Mouse (Mus musculus) megakaryocyte, embryonic 14.5 days (primary cell): ENCODE measurements around the gene Gm11361. TPM values are rescaled to one million over a fixed set of nuclear protein-coding genes. Genes with fewer than 3 reads are reported as not detected.

Source experiments
- H3K27me3 ChIP-seq: replicated peaks from 2 replicates; pipeline ENCODE3; 2012; ENCODE audit warnings: inconsistent platforms
- H3K36me3 ChIP-seq: replicated peaks from 2 replicates; pipeline ENCODE3; 2012; ENCODE audit warnings: low read length, inconsistent platforms, mixed read lengths
- H3K4me1 ChIP-seq: 2 replicates; pipeline ENCODE4 v1.6.1; 2012; ENCODE audit warnings: inconsistent platforms
- H3K4me3 ChIP-seq: replicated peaks from 2 replicates; pipeline ENCODE3; 2012; ENCODE audit warnings: moderate library complexity, mild to moderate bottlenecking, inconsistent platforms
- H3K9me3 ChIP-seq: 2 replicates; pipeline ENCODE4 v1.6.1; 2012; ENCODE audit warnings: inconsistent platforms
- FLI1 ChIP-seq: IDR thresholded peaks from 2 replicates; pipeline ENCODE4 v1.6.1; 2012; ENCODE audit warnings: low read length, inconsistent platforms, mixed read lengths
- GATA1 ChIP-seq: IDR thresholded peaks from 3 replicates; pipeline ENCODE4 v1.6.1; 2012; ENCODE audit warnings: mixed read lengths, low read length, inconsistent platforms, borderline replicate concordance
- polyA plus RNA-seq: library from polyadenylated mRNA; stranded (reverse); fragments of >175 nt; gene quantifications from 2 replicates; pipeline ENCODE4 v1.2.3, GENCODE M21; 2012; ENCODE audit warnings: low replicate concordance; ENCODE audit not compliant: insufficient read depth

The Gm11361 gene
- 77.0 and 373 TPM in 2 replicates for polyA plus RNA-seq

GRCm38 (mm10) chr13:28257228-28257627, at the start of gene Gm11361:
Gene Gm11361 (plus strand): TSS chr13:28257528.
- Histone ChIP-seq H3K9me3 (0 out of 2 replicates have a peak, but pooled peaks cover 2% of the 10 kb centered on the region), H3K27me3 (no peaks in the 10 kb centered on the region), H3K36me3 (no peaks in the 10 kb centered on the region), H3K4me1 (no peaks in the 10 kb centered on the region), H3K4me3 (no peak within 1 kb of the TSS)
- TF ChIP-seq GATA1 (no peak), FLI1 (no peak)

GRCm38 (mm10) chr13:28264399-28264798, 7.1 kb downstream of the Gm11361 start:
- Histone ChIP-seq H3K36me3 (no peaks in the 10 kb centered on the region), H3K4me3 (no peak overlapping the region), H3K4me1 (no peaks in the 10 kb centered on the region), H3K9me3 (no peaks in the 10 kb centered on the region), H3K27me3 (no peaks in the 10 kb centered on the region)
- TF ChIP-seq GATA1 = no peak
- no peak for TF ChIP-seq FLI1

GRCm38 (mm10) chr13:28287368-28287767, 30.0 kb downstream of the Gm11361 start:
- no peak for TF ChIP-seq GATA1
- TF ChIP-seq FLI1 = no peak
- Histone ChIP-seq H3K36me3 (no peaks in the 10 kb centered on the region), H3K9me3 (0 out of 2 replicates have a peak, but pooled peaks cover 3% of the 10 kb centered on the region), H3K4me3 (no peak overlapping the region), H3K4me1 (no peaks in the 10 kb centered on the region), H3K27me3 (no peaks in the 10 kb centered on the region)

GRCm38 (mm10) chr13:28294272-28294671, 36.9 kb downstream of the Gm11361 start:
- TF ChIP-seq GATA1 = no peak
- no peak for TF ChIP-seq FLI1
- Histone ChIP-seq H3K4me3 (no peak overlapping the region), H3K27me3 (no peaks in the 10 kb centered on the region), H3K36me3 (no peaks in the 10 kb centered on the region), H3K9me3 (no peaks in the 10 kb centered on the region), H3K4me1 (no peaks in the 10 kb centered on the region)

GRCm38 (mm10) chr13:28294757-28295361, 37.5 kb downstream of the Gm11361 start:
- H3K4me3 ChIP-seq = no peak overlapping the region
- H3K36me3 ChIP-seq = no peaks in the 10 kb centered on the region
- H3K9me3 ChIP-seq = no peaks in the 10 kb centered on the region
- no peaks in the 10 kb centered on the region for H3K4me1 ChIP-seq
- TF ChIP-seq FLI1 (no peak), GATA1 (no peak)
- no peaks in the 10 kb centered on the region for H3K27me3 ChIP-seq

GRCm38 (mm10) chr13:28295492-28295891, 38.2 kb downstream of the Gm11361 start:
- TF ChIP-seq GATA1 = no peak
- TF ChIP-seq FLI1 = no peak
- H3K36me3 ChIP-seq = no peaks in the 10 kb centered on the region
- H3K9me3 ChIP-seq = no peaks in the 10 kb centered on the region
- H3K27me3 ChIP-seq = no peaks in the 10 kb centered on the region
- H3K4me3 ChIP-seq = no peak overlapping the region
- no peaks in the 10 kb centered on the region for H3K4me1 ChIP-seq

- H3K36me3 ChIP-seq = no peaks in the 10 kb centered on the region
- no peak overlapping the region for H3K4me3 ChIP-seq
- no peaks in the 10 kb centered on the region for H3K4me1 ChIP-seq
- H3K9me3 ChIP-seq = no peaks in the 10 kb centered on the region
- no peaks in the 10 kb centered on the region for H3K27me3 ChIP-seq
- TF ChIP-seq GATA1 (no peak), FLI1 (no peak)
These were observed 39.8 kb downstream of the Gm11361 start for GRCm38 (mm10) chr13:28297098-28297497.

- H3K27me3 ChIP-seq = no peaks in the 10 kb centered on the region
- no peak for TF ChIP-seq GATA1
- TF ChIP-seq FLI1 = no peak
- H3K9me3 ChIP-seq = no peaks in the 10 kb centered on the region
- H3K4me1 ChIP-seq = no peaks in the 10 kb centered on the region
- H3K36me3 ChIP-seq = no peaks in the 10 kb centered on the region
- H3K4me3 ChIP-seq = no peak overlapping the region
These were observed 40.2 kb downstream of the Gm11361 start for GRCm38 (mm10) chr13:28297577-28297976.

Other genes starting within 250 kb of the Gm11361 start
- not detected in 2 replicates for gene Prl4a1, start 241.3 kb upstream of the Gm11361 start, polyA plus RNA-seq
- gene Prl5a1, start 115.0 kb upstream of the Gm11361 start, polyA plus RNA-seq = not detected in 2 replicates